Mouse (Mus musculus): ENCODE measurements around the gene Rwdd2b. TPM values are rescaled to one million over a fixed set of nuclear protein-coding genes. Genes with fewer than 3 reads are reported as not detected.

Gene Rwdd2b
- polyA plus RNA-seq, 1 experiment from 2014 or later = 11.4 TPM

GRCm38 (mm10) chr16:87427516-87427915 lies 12.9 kb downstream of the Rwdd2b start:
- DNase-seq (no peak), ATAC-seq (ENCODE audit: insufficient read depth) (no peak)
- no peak for TF ChIP-seq CTCF (IDR thresholded peaks at IDR 0.05; ENCODE audit: low read depth)
- no peaks in the 10 kb centered on the region for H3K27me3 ChIP-seq (ENCODE audit: insufficient read depth, low read length)
- peaks cover 42% of the 10 kb centered on the region for H3K36me3 ChIP-seq (ENCODE audit: insufficient read depth)
- 89% methylated on average over 8 of the region's 8 CpGs for WGBS
- no peaks in the 10 kb centered on the region for H3K4me1 ChIP-seq (ENCODE audit: insufficient read depth)
- no peak overlapping the region for H3K4me2 ChIP-seq
- H3K4me3 ChIP-seq (ENCODE audit: low read depth, low read length) = no peak overlapping the region
- H3K9me3 ChIP-seq (ENCODE audit: low read depth, low read length) = no peaks in the 10 kb centered on the region
- no peak overlapping the region for H3K9ac ChIP-seq
- H3K27ac ChIP-seq (ENCODE audit: low read depth) = no peak overlapping the region

- Histone ChIP-seq H3K27me3 (ENCODE audit: insufficient read depth, low read length) (no peaks in the 10 kb centered on the region), H3K9ac (no peak overlapping the region), H3K27ac (ENCODE audit: low read depth) (no peak overlapping the region), H3K4me1 (ENCODE audit: insufficient read depth) (no peaks in the 10 kb centered on the region), H3K4me3 (ENCODE audit: low read depth, low read length) (no peak overlapping the region), H3K9me3 (ENCODE audit: low read depth, low read length) (no peaks in the 10 kb centered on the region), H3K4me2 (no peak overlapping the region), H3K36me3 (ENCODE audit: insufficient read depth) (peaks cover 93% of the 10 kb centered on the region)
- no peak for TF ChIP-seq CTCF (IDR thresholded peaks at IDR 0.05; ENCODE audit: low read depth)
- no peak for ATAC-seq (ENCODE audit: insufficient read depth)
- 93% methylated on average over 8 of the region's 8 CpGs for WGBS
- no peak for DNase-seq
Measured at GRCm38 (mm10) chr16:87420662-87421061, 19.7 kb downstream of the Rwdd2b start.

GRCm38 (mm10) chr16:87405001-87405400 lies 35.4 kb downstream of the Rwdd2b start:
- no peak overlapping the region for H3K4me3 ChIP-seq (ENCODE audit: low read depth, low read length)
- WGBS = 87% methylated on average over 3 of the region's 3 CpGs
- H3K4me2 ChIP-seq = no peak overlapping the region
- no peaks in the 10 kb centered on the region for H3K4me1 ChIP-seq (ENCODE audit: insufficient read depth)
- peak; percentile 16; the same call in 1 of the 2 replicates for TF ChIP-seq CTCF (IDR thresholded peaks at IDR 0.05; ENCODE audit: low read depth)
- no peaks in the 10 kb centered on the region for H3K27me3 ChIP-seq (ENCODE audit: insufficient read depth, low read length)
- peaks cover 85% of the 10 kb centered on the region for H3K36me3 ChIP-seq (ENCODE audit: insufficient read depth)
- ATAC-seq (ENCODE audit: insufficient read depth) (no peak), DNase-seq (peak; percentile 22)
- no peak overlapping the region for H3K9ac ChIP-seq
- no peaks in the 10 kb centered on the region for H3K9me3 ChIP-seq (ENCODE audit: low read depth, low read length)
- H3K27ac ChIP-seq (ENCODE audit: low read depth) = no peak overlapping the region

- DNase-seq (peak; percentile 89), ATAC-seq (ENCODE audit: insufficient read depth) (peak; percentile 83; the same call in 1 of the 2 replicates)
- no peak overlapping the region for H3K4me3 ChIP-seq (ENCODE audit: low read depth, low read length)
- H3K4me1 ChIP-seq (ENCODE audit: insufficient read depth) = no peaks in the 10 kb centered on the region
- no peak overlapping the region for H3K27ac ChIP-seq (ENCODE audit: low read depth)
- H3K27me3 ChIP-seq (ENCODE audit: insufficient read depth, low read length) = no peaks in the 10 kb centered on the region
- no peak overlapping the region for H3K9ac ChIP-seq
- 45% methylated on average over 16 of the region's 16 CpGs for WGBS
- no peaks in the 10 kb centered on the region for H3K9me3 ChIP-seq (ENCODE audit: low read depth, low read length)
- H3K36me3 ChIP-seq (ENCODE audit: insufficient read depth) = peaks cover 60% of the 10 kb centered on the region
- no peak overlapping the region for H3K4me2 ChIP-seq
- peak; percentile 79 for TF ChIP-seq CTCF (IDR thresholded peaks at IDR 0.05; ENCODE audit: low read depth)
Measured at GRCm38 (mm10) chr16:87393813-87394548, 46.4 kb downstream of the Rwdd2b start.

- no peak for TF ChIP-seq CTCF (IDR thresholded peaks at IDR 0.05; ENCODE audit: low read depth)
- Histone ChIP-seq H3K36me3 (ENCODE audit: insufficient read depth) (peaks cover 45% of the 10 kb centered on the region), H3K4me1 (ENCODE audit: insufficient read depth) (no peaks in the 10 kb centered on the region), H3K27ac (ENCODE audit: low read depth) (no peak overlapping the region), H3K4me2 (no peak overlapping the region), H3K27me3 (ENCODE audit: insufficient read depth, low read length) (no peaks in the 10 kb centered on the region), H3K4me3 (ENCODE audit: low read depth, low read length) (no peak overlapping the region), H3K9ac (no peak overlapping the region), H3K9me3 (ENCODE audit: low read depth, low read length) (no peaks in the 10 kb centered on the region)
- DNase-seq (no peak), ATAC-seq (ENCODE audit: insufficient read depth) (no peak)
- WGBS = 93% methylated on average over 3 of the region's 3 CpGs
Measured at GRCm38 (mm10) chr16:87387444-87387977, 52.9 kb downstream of the Rwdd2b start.

DNA sequence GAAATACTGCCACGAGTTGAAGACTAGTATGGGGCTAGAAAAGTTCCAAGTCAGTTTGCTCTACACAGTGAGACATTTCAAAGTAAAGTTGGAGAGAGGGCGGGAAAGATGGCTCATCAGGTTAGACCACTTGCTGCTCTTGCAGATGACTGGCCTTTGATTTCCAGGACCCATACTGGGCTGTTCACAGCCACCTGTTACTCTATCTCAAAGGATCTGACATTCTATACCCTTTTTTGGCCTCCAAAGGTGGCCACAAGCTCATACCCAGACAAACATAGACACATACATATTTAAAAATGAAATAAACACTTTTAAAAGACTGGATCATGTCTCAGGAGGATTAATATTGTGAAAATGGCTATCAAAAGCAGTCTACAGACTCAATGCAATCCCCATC lies 56.0 kb downstream of the Rwdd2b start:
- ATAC-seq (ENCODE audit: insufficient read depth) (no peak), DNase-seq (no peak)
- no peak overlapping the region for H3K4me3 ChIP-seq (ENCODE audit: low read depth, low read length)
- H3K9me3 ChIP-seq (ENCODE audit: low read depth, low read length) = no peaks in the 10 kb centered on the region
- no peaks in the 10 kb centered on the region for H3K27me3 ChIP-seq (ENCODE audit: insufficient read depth, low read length)
- H3K9ac ChIP-seq = no peak overlapping the region
- no peak for TF ChIP-seq CTCF (IDR thresholded peaks at IDR 0.05; ENCODE audit: low read depth)
- H3K4me1 ChIP-seq (ENCODE audit: insufficient read depth) = no peaks in the 10 kb centered on the region
- 77% methylated on average over 2 of the region's 2 CpGs for WGBS
- no peak overlapping the region for H3K27ac ChIP-seq (ENCODE audit: low read depth)
- peaks cover 74% of the 10 kb centered on the region for H3K36me3 ChIP-seq (ENCODE audit: insufficient read depth)
- H3K4me2 ChIP-seq = no peak overlapping the region

Other genes starting within 250 kb of the Rwdd2b start
- gene N6amt1, start 86.4 kb downstream of the Rwdd2b start, polyA plus RNA-seq (2014; fragmentation: Nextera tagmentation; extraction: Ambion mirVana) = 27.1 and 27.5 TPM in 2 replicates
- 35.1 and 35.4 TPM in 2 replicates for gene Ltn1, start 8.0 kb downstream of the Rwdd2b start, polyA plus RNA-seq (2014; fragmentation: Nextera tagmentation; extraction: Ambion mirVana)
- 46.0 and 51.9 TPM in 2 replicates for gene Usp16, start 14.1 kb upstream of the Rwdd2b start, polyA plus RNA-seq (2014; fragmentation: Nextera tagmentation; extraction: Ambion mirVana)
- 474 and 481 TPM in 2 replicates for gene Cct8, start 55.3 kb upstream of the Rwdd2b start, polyA plus RNA-seq (2014; fragmentation: Nextera tagmentation; extraction: Ambion mirVana)
- 0.21 and 0.32 TPM in 2 replicates for gene Map3k7cl, start 112.8 kb upstream of the Rwdd2b start, polyA plus RNA-seq (2014; fragmentation: Nextera tagmentation; extraction: Ambion mirVana)

All from lung, embryonic 14.5 days (tissue).